In genomic region chr13:47104856-47105541, GRCm38 (mm10) we compare ENCODE assay signal across 8 mouse cellular contexts. TPM values are rescaled to one million over a fixed set of nuclear protein-coding genes. Genes with fewer than 3 reads are reported as not detected.
DNase-seq lines count a peak whose midpoint lies in the region; ATAC-seq and TF ChIP-seq lines count a peak whose summit lies in the region.

No protein-coding gene starts in this region.

- H3K4me1 ChIP-seq in forebrain, postnatal 0 days (ENCODE audit: insufficient read depth) = peaks cover 14% of the 10 kb centered on the region
- no peaks in the 10 kb centered on the region for H3K4me1 ChIP-seq in intestine, postnatal 0 days (replicated peaks; ENCODE audit: control insufficient read depth, insufficient read depth, low read length)
- H3K4me1 ChIP-seq in lung, embryonic 14.5 days (ENCODE audit: insufficient read depth) = 0 out of 2 replicates have a peak, but pooled peaks cover 3% of the 10 kb centered on the region
- H3K4me1 ChIP-seq in olfactory bulb, adult 2 months (ENCODE audit: control insufficient read depth, insufficient read depth, low read length) = peaks cover 4% of the 10 kb centered on the region; the same call in 1 of the 2 replicates

- 0 out of 2 replicates have a peak, but pooled peaks cover 2% of the 10 kb centered on the region for H3K36me3 ChIP-seq in forebrain, postnatal 0 days (ENCODE audit: insufficient read depth)
- peaks cover 7% of the 10 kb centered on the region; the same call in 1 of the 2 replicates for H3K36me3 ChIP-seq in intestine, postnatal 0 days (ENCODE audit: control insufficient read depth, insufficient read depth)
- H3K36me3 ChIP-seq in lung, embryonic 14.5 days (ENCODE audit: insufficient read depth) = peaks cover 20% of the 10 kb centered on the region

- no peak for TF ChIP-seq CTCF in brain, embryonic 14.5 days (IDR thresholded peaks at IDR 0.05; ENCODE audit: borderline replicate concordance, extremely low read depth, insufficient read depth, insufficient read length)
- no peak for TF ChIP-seq CTCF in forebrain, postnatal 0 days (IDR thresholded peaks at IDR 0.05; ENCODE audit: low read depth)
- TF ChIP-seq CTCF in intestine, postnatal 0 days (IDR thresholded peaks at IDR 0.05; ENCODE audit: low read depth) = no peak
- no peak for TF ChIP-seq CTCF in lung, embryonic 14.5 days (IDR thresholded peaks at IDR 0.05; ENCODE audit: low read depth)
- no peak for TF ChIP-seq CTCF in olfactory bulb, adult 2 months (IDR thresholded peaks at IDR 0.05; ENCODE audit: insufficient read depth, low read depth, low read length)

- no peak for TF ChIP-seq POLR2A in brain, embryonic 14.5 days (IDR thresholded peaks at IDR 0.05; ENCODE audit: borderline replicate concordance, extremely low read depth, insufficient read depth, insufficient read length, poor library complexity, severe bottlenecking)
- no peak for TF ChIP-seq POLR2A in olfactory bulb, adult 2 months (IDR thresholded peaks at IDR 0.05; ENCODE audit: insufficient read depth, low read depth, low read length)

- peak overlapping the region; percentile 71 for H3K4me2 ChIP-seq in forebrain, postnatal 0 days (ENCODE audit: low read depth)
- peak overlapping the region; percentile 91 for H3K4me2 ChIP-seq in intestine, postnatal 0 days (replicated peaks; ENCODE audit: low read depth)
- H3K4me2 ChIP-seq in lung, embryonic 14.5 days = peak overlapping the region; percentile 89

- WGBS in forebrain, postnatal 0 days = under 1% methylated on average over 25 of the region's 25 CpGs
- WGBS in intestine, postnatal 0 days = under 1% methylated on average over 25 of the region's 25 CpGs
- 0% methylated on average over 25 of the region's 25 CpGs for WGBS in lung, embryonic 14.5 days
- 3% methylated on average over 25 of the region's 25 CpGs for WGBS in olfactory bulb, adult 2 months

- H3K9me3 ChIP-seq in forebrain, postnatal 0 days (ENCODE audit: low read length) = no peaks in the 10 kb centered on the region
- no peaks in the 10 kb centered on the region for H3K9me3 ChIP-seq in intestine, postnatal 0 days (ENCODE audit: control insufficient read depth)
- no peaks in the 10 kb centered on the region for H3K9me3 ChIP-seq in lung, embryonic 14.5 days (ENCODE audit: low read depth, low read length)

- peak overlapping the region; percentile 88 for H3K4me3 ChIP-seq in forebrain, postnatal 0 days (ENCODE audit: low read depth, low read length)
- H3K4me3 ChIP-seq in intestine, postnatal 0 days (ENCODE audit: low read depth, low read length) = peak overlapping the region; percentile 88
- H3K4me3 ChIP-seq in lung, embryonic 14.5 days (ENCODE audit: low read depth, low read length) = peak overlapping the region; percentile 86
- H3K4me3 ChIP-seq in olfactory bulb, adult 2 months (ENCODE audit: insufficient read depth, low read depth, low read length) = peak overlapping the region; percentile 78

- peak overlapping the region; percentile 89 for H3K9ac ChIP-seq in forebrain, postnatal 0 days
- peak overlapping the region; percentile 90 for H3K9ac ChIP-seq in intestine, postnatal 0 days (ENCODE audit: low read depth, low read length)
- peak overlapping the region; percentile 95 for H3K9ac ChIP-seq in lung, embryonic 14.5 days

- no peaks in the 10 kb centered on the region for H3K27me3 ChIP-seq in forebrain, postnatal 0 days (ENCODE audit: insufficient read depth, low read length)
- no peaks in the 10 kb centered on the region for H3K27me3 ChIP-seq in intestine, postnatal 0 days (replicated peaks; ENCODE audit: control insufficient read depth, insufficient read depth, low read length)
- no peaks in the 10 kb centered on the region for H3K27me3 ChIP-seq in lung, embryonic 14.5 days (ENCODE audit: insufficient read depth, low read length)

- ATAC-seq in forebrain, postnatal 0 days = no peak
- no peak for ATAC-seq in intestine, postnatal 0 days
- no peak for ATAC-seq in lung, embryonic 14.5 days (ENCODE audit: insufficient read depth)

- H3K27ac ChIP-seq in forebrain, postnatal 0 days (ENCODE audit: low read depth, low read length) = peak overlapping the region; percentile 99
- peak overlapping the region; percentile 99 for H3K27ac ChIP-seq in intestine, postnatal 0 days (ENCODE audit: low read depth, low read length)
- H3K27ac ChIP-seq in lung, embryonic 14.5 days (ENCODE audit: low read depth) = peak overlapping the region; percentile 100
- 0 out of 2 replicates have a peak overlapping the region, but pooled peaks have one; percentile 23 for H3K27ac ChIP-seq in olfactory bulb, adult 2 months (ENCODE audit: insufficient read depth, low read depth, low read length)

- DNase-seq in right cerebral cortex, adult 2 months (ENCODE audit: low spot score in 2 of 2) = peak; percentile 20 to 28
- no peak for DNase-seq in right cerebral cortex, postnatal 25 days
- peak; percentile 70 for DNase-seq in brain, embryonic 14.5 days (ENCODE audit: low read depth)
- peak; percentile 61 for DNase-seq in forebrain, postnatal 0 days
- DNase-seq in lung, embryonic 14.5 days = peak; percentile 71
- DNase-seq in gastrocnemius, adult 18-20 months (ENCODE audit: low spot score) = no peak

RNA-seq across cellular contexts. Expression of gene Dek, which starts 1.0 kb away (rescaled TPM):
- polyA plus RNA-seq in brain, embryonic 14.5 days (2012; rRNA removed) = 66.4 and 66.6 TPM in 2 replicates
- 56.9 and 70.0 TPM in 2 replicates for total RNA-seq in forebrain, postnatal 0 days (2014; rRNA removed)
- 85.3 and 118 TPM in 2 replicates for polyA plus RNA-seq in forebrain, postnatal 0 days (2015; fragmentation: Nextera tagmentation; extraction: Ambion mirVana)
- 115 and 120 TPM in 2 replicates for polyA plus RNA-seq in intestine, postnatal 0 days (2015; fragmentation: Nextera tagmentation; extraction: Ambion mirVana)
- polyA plus RNA-seq in lung, embryonic 14.5 days (2014; fragmentation: Nextera tagmentation; extraction: Ambion mirVana) = 301 and 326 TPM in 2 replicates
- 352 TPM in 1 of 2 replicates, not detected in the other for polyA plus RNA-seq in olfactory bulb, adult 2 months (2012; ENCODE audit: insufficient read depth, insufficient read length, low replicate concordance, missing spikeins)
- total RNA-seq in gastrocnemius, adult 18-20 months (2021) = 10 to 100 TPM; 36.0 to 36.8 TPM

RNA-seq across cellular contexts. Expression of gene Rnf144b, which starts 17.5 kb away (rescaled TPM):
- 1.0 and 2.2 TPM in 2 replicates for polyA plus RNA-seq in brain, embryonic 14.5 days (2012; rRNA removed)
- 2.3 and 4.0 TPM in 2 replicates for total RNA-seq in forebrain, postnatal 0 days (2014; rRNA removed)
- 1.3 and 1.5 TPM in 2 replicates for polyA plus RNA-seq in forebrain, postnatal 0 days (2015; fragmentation: Nextera tagmentation; extraction: Ambion mirVana)
- polyA plus RNA-seq in intestine, postnatal 0 days (2015; fragmentation: Nextera tagmentation; extraction: Ambion mirVana) = 1.7 and 2.0 TPM in 2 replicates
- polyA plus RNA-seq in lung, embryonic 14.5 days (2014; fragmentation: Nextera tagmentation; extraction: Ambion mirVana) = 1.2 and 1.5 TPM in 2 replicates
- polyA plus RNA-seq in olfactory bulb, adult 2 months (2012; ENCODE audit: insufficient read depth, insufficient read length, low replicate concordance, missing spikeins) = not detected in 2 replicates
- 10 to 100 TPM; 17.5 to 29.4 TPM for total RNA-seq in gastrocnemius, adult 18-20 months (2021)

Comparison
In these comparisons a context has a peak if more than half of its experiments do, and no peak if none do; other contexts are left out.
1. DNase-seq: peak in right cerebral cortex, adult 2 months (2 of 2), brain, embryonic 14.5 days (single experiment), forebrain, postnatal 0 days (single experiment) and lung, embryonic 14.5 days (single experiment); none in right cerebral cortex, postnatal 25 days (single experiment) and gastrocnemius, adult 18-20 months (single experiment).
2. H3K27ac ChIP-seq: peak in every context shown above with its lines; median percentile 100 in lung, embryonic 14.5 days; 99 in forebrain, postnatal 0 days; 99 in intestine, postnatal 0 days; 23 in olfactory bulb, adult 2 months.
3. Peak in every context shown above with its lines, with median percentiles within 50 percentile points of each other: H3K4me2 ChIP-seq, H3K4me3 ChIP-seq and H3K9ac ChIP-seq.